Mouse (Mus musculus): ENCODE measurements around the gene Pgap2. TPM values are rescaled to one million over a fixed set of nuclear protein-coding genes. Genes with fewer than 3 reads are reported as not detected.

The Pgap2 gene
- 58.9 and 64.7 TPM in 2 replicates for polyA plus RNA-seq (2012; rRNA removed)

- DNase-seq (ENCODE audit: low spot score), result peak; percentile 97
These were observed at the start of gene Pgap2, which contains the start of gene Nup98 for GRCm38 (mm10) chr7:102209756-102210721. TSS of gene Pgap2 (plus strand) at chr7:102210208. TSS of gene Nup98 (minus strand) at chr7:102210176.

DNA sequence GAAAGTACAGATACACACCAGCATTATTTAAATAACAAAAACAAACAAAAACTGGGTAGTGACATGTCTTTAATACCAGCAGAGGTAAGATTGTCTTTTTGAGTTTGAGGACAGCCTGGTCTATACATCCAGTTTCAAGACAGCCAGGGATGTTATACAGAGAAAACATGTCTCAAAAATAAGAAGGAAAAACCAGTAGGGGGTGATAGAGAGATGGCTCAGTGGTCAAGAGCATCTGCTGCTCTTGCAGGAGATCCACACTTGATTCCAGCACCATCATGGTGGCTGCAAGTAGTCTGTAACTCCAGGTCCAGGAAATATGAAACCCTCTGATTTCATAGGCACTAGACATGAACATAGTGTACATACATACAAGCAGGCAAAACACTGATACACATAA lies 39.7 kb upstream of the Pgap2 start:
- no peak for DNase-seq (ENCODE audit: low spot score)

GRCm38 (mm10) chr7:102183849-102184248 lies 26.2 kb upstream of the Pgap2 start:
- DNase-seq (ENCODE audit: low spot score), result no peak

- DNase-seq (ENCODE audit: low spot score), result no peak
These were observed 17.7 kb upstream of the Pgap2 start for GRCm38 (mm10) chr7:102192356-102192755.

- DNase-seq (ENCODE audit: low spot score), result no peak
These were observed 9.4 kb upstream of the Pgap2 start for GRCm38 (mm10) chr7:102200576-102200975.

DNA sequence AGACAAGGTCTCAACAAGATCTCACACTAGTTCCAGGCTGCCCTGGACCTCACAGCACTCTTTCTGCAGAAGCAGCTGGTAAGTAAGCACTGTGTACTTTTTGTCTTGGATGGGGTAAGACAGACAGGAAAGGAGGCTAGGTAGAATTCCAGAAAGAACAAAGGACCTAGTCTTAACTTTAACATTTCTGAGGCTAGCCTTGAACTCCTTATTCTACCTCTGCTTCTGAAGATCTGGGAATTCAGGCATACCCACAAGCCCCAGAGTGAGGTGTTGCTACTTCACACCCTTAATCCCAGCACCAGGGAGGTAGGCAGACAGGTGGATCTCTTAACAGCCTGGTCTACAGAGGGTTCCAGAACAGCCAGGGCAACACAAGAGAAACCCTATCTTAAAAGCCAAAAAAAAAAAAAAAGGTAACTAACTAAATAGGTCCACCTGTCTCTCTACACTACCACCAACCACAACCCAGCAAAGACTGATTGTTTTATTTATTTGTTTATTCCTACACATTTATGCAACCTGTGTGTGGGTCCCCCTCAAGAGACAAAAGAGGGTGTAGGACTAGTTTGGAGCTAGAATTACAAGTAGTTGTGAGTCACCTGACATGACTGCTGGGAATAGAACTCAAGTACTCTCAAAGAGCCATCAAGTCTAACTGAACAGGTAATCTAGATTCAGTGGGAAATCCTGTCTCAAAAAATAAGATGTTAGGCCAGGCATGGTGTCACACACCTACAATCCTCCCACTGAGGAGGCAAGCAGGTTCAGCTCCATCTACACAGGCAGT lies 8.8 kb upstream of the Pgap2 start:
- no peak for DNase-seq (ENCODE audit: low spot score)

GRCm38 (mm10) chr7:102204296-102204857 lies 5.6 kb upstream of the Pgap2 start:
- no peak for DNase-seq (ENCODE audit: low spot score)

DNA sequence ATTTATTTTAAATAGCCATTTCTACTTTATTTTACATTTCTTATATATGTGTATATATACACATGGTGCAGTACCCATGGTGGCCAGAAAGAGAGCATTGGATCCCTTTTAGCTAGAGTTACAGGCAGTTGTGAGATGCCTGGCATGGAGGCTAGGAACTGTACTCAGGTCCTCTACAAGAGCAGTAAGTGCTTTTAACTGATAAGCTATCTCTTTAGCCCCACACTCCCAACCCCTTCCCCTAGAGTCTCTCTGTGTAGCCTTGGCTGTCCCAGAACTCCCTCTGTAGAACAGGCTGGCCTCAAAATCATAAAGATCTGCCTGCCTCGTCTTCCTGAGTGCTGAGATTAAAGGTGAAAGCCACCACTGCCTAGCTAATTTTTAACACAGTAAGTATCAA lies 4.4 kb upstream of the Pgap2 start:
- DNase-seq (ENCODE audit: low spot score), result no peak

DNA sequence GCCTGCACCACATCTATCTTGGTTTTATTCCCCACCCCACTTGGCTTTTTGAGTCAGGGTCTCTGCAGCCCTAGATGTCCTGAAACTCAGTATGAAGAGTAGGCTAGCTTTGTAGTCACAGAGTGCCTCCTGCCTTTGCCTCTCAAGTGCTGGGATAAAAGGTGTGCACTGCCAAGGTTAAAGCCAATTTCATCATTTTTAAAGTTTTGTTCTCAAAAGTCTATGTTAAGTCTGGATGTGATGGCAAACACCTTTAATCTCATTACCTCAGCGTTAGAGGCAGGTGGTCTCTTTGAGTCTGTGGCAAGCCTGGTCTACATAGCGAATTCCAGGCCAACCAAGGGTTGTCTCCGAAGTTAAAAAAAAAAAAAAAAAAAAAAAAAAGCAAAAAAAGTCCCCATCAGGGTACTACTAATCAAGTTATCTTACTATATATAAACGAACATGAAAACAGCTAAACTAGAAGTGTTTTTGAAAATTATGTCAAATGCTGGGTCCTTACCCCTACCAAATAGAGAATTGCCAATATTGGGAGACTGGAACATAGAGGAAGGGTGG lies 1.1 kb upstream of the Pgap2 start:
- DNase-seq (ENCODE audit: low spot score), result no peak

- no peak for DNase-seq (ENCODE audit: low spot score)
These were observed 1.1 kb downstream of the Pgap2 start for GRCm38 (mm10) chr7:102211071-102211470.

DNA sequence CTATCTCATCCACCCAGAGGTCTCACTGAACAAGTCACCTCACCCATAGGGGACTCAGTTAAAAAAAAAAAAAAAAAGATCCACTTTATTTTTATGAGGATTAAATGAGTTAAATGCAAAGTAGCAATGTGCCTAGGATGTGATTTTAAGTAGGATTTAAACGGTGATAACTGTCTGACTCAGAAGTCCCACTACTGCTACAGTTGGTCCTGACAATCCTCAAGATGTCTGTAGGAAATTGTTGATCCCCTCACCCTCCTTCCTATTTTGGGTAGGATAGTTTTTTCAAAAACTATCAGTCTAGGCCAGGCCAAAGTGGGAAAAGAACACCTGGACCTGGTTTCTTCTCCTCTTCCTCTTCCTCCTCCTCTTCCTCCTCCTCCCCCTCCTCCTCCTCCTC lies 11.9 kb downstream of the Pgap2 start:
- DNase-seq (ENCODE audit: low spot score), result no peak

DNA sequence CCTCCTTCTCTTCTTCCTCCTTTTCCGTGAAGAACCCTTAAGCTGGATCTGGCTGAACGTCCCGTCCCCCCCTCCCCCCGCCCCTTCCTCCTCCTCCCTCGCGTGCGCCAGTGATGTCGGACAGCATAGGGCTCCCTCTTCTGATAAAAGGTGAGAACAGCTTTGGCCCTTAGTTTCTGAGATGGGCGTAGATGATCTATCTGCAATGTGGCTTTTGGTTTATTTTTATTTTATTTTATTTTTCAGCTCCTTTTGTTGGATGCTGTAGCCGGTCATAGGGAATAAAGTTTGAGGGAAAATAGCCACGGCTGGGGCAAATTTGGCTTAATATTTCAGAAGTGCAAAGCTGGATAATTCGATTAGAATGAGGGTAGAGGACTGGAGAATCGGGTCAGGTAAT lies 12.3 kb downstream of the Pgap2 start:
- DNase-seq (ENCODE audit: low spot score), result no peak

GRCm38 (mm10) chr7:102222830-102223556 lies 13.0 kb downstream of the Pgap2 start:
- peak; percentile 68 for DNase-seq (ENCODE audit: low spot score)

GRCm38 (mm10) chr7:102223883-102224738 lies 14.1 kb downstream of the Pgap2 start:
- peak; percentile 21 for DNase-seq (ENCODE audit: low spot score)

DNA sequence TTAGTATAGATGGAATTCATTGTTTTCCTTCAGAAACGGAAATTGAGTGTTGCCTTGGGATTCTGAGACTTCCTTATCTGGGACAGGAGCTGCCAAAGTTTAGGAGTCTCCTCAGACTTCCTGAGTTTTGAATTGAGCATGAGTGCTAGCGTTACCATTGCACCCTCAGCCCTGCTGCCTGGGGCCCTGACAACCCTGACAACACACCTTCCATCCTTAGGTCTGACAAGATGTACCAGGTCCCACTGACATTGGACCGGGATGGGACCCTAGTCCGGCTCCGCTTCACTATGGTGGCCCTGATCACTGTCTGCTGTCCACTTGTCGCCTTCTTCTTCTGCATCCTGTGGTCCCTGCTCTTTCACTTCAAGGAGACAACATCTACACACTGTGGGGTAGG lies 16.0 kb downstream of the Pgap2 start:
- no peak for DNase-seq (ENCODE audit: low spot score)

DNA sequence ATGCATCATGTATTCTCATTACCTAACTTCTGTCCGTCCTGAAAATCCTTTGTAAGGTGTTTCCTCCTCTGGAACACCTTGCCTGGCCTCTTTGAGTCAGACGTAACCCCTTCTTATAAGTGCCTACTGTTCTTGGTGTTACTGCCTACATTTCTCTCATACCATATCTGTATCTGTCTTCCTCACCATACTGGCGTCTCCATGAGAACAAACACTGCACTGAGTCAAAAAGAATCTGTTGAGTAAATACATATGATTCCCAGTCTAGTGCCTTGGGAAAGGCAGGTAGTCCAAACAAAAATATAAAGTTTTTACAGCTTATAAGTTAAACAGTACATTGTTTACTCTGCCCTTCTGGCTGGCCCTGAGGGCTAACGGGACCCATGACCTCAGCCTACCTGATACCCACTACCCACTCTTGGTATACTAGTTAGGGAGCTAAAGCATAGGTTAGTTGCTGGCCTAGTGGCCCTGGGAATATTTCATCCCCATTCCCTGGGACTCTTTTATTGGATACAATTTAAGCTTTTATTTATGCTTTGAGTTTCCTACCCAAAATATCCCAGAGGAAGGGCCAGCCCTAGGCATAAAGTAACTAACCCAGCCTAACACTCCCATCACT lies 18.2 kb downstream of the Pgap2 start:
- DNase-seq (ENCODE audit: low spot score), result no peak

DNA sequence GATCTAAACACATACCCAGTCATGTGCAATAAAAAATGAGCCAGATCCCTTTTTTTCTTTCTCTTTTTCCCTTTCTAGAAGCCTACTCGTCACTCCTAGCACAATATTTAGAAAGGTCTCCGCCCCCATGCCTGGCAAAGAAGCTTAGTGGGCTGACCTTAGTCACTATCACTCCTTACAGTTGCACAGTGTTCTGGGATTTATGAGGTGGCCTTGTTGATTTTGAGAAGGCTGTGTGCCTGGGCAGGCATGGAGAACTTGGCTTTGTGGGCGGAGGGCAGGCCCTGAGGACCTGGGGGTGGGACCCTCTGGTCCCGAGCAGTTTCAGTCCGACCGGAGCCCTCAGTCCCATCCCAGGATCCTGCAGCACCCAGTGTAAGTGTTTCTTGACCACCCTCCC lies 19.8 kb downstream of the Pgap2 start:
- DNase-seq (ENCODE audit: low spot score), result no peak

GRCm38 (mm10) chr7:102233059-102233458 lies 23.1 kb downstream of the Pgap2 start:
- DNase-seq (ENCODE audit: low spot score), result no peak

- no peak for DNase-seq (ENCODE audit: low spot score)
These were observed 28.8 kb downstream of the Pgap2 start for GRCm38 (mm10) chr7:102238686-102239286.

Measured in urinary bladder, adult 2 months (tissue).